Mouse (Mus musculus): ENCODE results near the gene Usp35.

Gene Usp35

DNA sequence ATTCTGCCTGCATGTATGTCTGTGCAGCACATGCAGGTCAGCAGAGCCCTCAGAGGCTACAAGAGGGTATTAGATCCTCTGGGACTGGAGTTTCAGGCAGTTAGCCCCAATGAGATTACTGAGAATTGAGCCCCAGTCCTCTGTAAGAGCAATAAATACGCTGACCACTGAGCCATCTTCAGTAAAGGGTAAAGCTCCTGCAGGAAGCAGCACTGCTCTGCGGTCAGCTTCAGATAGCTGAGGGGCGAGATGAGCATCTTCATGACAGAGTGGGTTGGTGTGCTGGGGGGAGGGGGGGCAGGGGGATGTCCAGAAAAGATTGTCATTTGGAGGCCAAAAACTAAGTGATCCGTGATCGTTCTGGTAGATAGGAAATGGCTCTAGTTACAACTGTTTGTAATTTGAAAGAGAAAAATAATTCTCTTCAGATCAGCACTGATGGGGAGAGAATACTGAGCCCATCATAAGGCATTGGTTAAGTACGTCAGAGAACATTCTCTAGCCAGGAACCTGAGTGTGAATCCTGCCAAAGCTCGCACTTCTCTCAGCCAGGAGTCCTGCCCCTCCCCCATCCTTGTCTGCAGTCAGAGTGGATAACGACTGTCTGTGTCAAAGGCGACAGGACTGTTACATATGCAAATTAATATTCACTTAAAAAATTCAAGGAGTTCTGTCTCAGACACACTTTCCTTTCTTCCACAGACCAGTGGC, 14.4 kb upstream of the Usp35 start:
- DNase-seq: no peak

GRCm38 (mm10) chr7:97345229-97345871, 13.5 kb upstream of the Usp35 start:
- DNase-seq: no peak

DNA sequence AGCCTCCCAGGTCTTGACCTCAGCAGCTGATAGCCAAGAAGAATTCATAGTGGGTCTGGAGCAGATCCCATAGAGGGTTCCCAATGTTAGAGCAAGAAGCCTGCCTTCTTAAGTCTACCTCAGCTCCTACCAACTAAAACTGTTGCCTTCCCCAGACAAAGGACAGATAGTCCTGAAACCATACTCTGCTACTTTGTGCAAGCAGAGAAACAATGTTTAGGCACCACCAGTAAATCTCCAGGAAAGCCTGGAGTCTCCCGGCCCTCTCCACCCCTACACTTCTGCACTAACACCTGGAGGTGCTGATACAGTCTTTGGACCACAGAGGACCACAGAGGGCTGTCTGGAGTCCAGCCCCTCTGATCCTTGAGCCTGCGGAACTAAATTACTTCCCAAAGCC, 12.8 kb upstream of the Usp35 start:
- DNase-seq: no peak

DNA sequence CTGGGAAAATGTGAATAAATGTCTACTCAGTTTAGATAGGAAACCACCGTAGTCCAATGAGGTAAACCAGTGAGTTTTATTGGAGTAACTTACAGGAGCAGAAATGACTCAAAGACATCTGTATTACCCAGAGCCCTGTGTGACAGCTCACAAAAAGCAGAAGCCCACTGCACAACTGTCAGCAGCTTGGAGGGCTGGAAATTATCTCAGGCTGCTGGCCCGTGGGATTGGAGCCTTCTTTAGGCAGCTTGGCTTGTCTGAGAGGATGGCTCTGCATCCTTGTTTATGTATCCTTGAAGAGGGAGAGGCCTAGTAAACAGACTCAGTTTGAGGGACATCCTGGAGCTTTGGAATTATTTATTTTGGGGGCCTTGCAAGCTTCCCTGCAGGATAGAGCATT, 11.1 kb upstream of the Usp35 start:
- no peak for DNase-seq

GRCm38 (mm10) chr7:97340907-97341849, 9.4 kb upstream of the Usp35 start:
- DNase-seq: peak in 1 of 2 experiments; percentile 15

DNA sequence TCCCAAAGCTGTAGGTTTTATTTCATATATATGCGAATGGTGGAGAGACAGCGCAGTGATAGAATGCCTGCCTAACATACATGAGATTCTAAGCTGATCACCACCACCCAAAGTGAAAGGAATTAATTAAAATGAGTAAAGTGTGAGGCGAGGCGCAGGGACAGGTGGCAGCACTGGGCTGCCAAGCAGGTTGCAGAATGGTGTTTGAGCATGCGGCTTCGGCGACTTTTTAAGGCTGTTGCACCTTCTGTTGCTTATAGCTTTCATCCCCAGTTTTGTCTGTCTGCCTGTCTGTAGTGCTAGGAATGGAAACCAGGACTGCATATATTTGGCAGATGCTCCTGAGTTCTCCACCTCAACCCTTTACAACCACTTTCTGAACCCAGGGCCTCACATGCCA, 7.8 kb upstream of the Usp35 start:
- DNase-seq: no peak

- DNase-seq: no peak
Observed at GRCm38 (mm10) chr7:97338593-97338992, 6.8 kb upstream of the Usp35 start.

DNA sequence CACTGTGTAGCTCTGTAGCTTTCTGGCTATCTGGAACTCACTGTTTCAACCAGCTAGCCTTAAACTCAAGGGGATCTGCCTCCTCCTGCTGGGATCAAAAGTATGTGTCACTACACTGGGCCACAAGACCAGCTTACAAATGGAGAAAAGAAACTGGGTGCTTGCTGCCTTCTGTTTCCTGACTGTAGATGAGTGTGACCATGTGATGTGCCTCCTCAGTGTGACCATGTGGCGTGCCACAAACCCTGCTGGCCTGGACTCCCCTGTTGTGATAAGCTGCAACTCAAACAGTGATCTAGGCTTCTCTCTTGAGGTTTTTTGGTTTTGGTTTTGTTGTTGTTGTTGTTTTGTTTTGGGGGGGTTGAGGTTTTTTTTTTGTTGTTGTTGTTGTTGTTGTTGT, 4.9 kb upstream of the Usp35 start:
- DNase-seq: no peak

DNA sequence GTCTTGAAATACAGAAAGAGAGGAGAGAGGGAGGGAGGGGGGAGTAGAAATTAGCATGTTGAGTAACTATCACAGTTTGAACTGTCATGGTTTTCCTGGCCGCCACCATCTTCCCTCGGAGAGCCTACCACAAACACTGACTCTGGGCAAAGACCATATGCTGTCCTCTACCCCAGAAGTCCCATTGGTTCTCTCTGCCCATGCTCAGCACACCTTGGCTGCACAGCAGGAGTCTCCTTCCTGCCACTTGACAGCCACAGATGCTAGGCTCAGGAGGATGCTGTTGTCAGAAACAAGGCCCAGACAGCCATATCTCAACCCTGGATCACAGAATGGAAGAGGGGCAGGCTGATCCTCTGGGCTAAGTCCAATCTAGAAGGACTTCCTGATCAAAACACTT, 2.6 kb upstream of the Usp35 start:
- no peak for DNase-seq

DNA sequence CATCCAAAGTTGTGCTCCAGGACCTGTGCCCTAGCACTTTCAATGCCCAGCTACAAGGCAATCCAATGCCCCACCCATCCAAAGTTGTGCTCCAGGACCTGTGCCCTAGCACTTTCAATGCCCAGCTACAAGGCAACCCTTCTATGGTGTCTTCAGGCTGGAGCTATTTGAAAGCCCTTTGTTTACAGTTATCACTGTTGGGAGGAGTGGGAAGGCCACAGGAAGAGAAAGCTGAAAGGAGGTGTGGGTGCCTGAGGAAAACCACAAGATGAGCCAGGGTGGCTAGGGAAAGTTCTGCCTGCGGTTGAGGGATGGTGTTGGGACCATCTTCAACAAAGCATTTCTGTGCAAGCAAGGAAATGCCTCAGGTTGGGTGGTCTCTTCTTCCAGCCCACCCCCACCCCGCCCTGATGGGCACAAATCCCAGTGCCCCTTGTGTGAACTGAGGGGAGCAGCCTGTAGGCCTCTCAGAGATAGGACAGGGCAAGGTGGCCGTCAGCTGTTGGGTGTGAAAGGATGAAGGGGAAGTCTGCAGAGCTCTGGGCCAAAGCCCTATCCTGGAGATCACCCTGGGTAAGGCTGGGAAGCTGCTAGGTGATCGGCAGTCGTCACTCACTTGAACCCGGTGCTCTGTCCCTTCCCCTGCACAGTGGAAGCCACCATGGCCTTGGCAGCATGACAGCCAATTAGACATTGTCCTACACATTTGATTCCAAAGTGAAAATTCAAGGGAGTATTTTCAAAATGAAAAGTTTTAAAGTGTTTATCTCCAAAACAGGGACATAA, 1.5 kb upstream of the Usp35 start:
- DNase-seq: no peak

GRCm38 (mm10) chr7:97332667-97333041, 834 bp upstream of the Usp35 start:
- no peak for DNase-seq

DNA sequence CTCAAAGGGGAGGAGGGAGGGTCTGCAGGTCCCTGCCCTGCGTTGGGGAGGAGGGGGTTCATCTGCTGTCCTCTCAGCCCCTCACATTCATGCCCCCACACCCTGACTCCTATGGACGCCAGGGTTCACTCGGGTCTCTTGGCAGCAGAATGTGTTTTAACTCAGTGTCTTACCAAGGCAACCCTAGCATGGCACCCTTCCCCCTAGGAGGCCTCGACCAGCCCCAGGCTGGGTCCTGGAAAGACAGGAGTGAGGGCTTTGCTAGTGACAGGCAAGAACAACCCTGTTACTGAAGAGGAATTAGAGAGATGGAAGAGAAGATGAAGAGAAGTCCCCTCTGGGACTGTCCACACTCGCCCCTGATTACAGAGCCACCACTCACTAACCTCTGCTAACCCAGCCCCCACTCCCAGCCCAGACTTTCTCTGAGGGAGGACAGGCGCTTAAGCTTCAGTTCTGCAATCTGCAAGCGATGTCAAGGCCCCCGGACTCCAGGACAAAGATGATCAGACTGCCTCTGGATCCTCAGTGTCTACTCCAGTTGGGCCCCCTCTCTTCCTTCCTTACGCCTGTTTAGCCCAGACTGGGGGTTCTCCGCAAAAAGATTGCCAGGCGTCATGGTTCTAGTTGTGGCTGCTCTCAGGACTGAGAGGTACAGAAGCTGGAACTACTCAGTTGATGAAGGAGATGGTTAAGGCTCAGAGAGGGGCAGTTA, 732 bp downstream of the Usp35 start:
- no peak for DNase-seq

- DNase-seq: no peak
Observed at GRCm38 (mm10) chr7:97329676-97330075, 2.1 kb downstream of the Usp35 start.

- no peak for DNase-seq
Observed at GRCm38 (mm10) chr7:97328891-97329588, 2.8 kb downstream of the Usp35 start.

GRCm38 (mm10) chr7:97327376-97327775, 4.4 kb downstream of the Usp35 start:
- DNase-seq: no peak

DNA sequence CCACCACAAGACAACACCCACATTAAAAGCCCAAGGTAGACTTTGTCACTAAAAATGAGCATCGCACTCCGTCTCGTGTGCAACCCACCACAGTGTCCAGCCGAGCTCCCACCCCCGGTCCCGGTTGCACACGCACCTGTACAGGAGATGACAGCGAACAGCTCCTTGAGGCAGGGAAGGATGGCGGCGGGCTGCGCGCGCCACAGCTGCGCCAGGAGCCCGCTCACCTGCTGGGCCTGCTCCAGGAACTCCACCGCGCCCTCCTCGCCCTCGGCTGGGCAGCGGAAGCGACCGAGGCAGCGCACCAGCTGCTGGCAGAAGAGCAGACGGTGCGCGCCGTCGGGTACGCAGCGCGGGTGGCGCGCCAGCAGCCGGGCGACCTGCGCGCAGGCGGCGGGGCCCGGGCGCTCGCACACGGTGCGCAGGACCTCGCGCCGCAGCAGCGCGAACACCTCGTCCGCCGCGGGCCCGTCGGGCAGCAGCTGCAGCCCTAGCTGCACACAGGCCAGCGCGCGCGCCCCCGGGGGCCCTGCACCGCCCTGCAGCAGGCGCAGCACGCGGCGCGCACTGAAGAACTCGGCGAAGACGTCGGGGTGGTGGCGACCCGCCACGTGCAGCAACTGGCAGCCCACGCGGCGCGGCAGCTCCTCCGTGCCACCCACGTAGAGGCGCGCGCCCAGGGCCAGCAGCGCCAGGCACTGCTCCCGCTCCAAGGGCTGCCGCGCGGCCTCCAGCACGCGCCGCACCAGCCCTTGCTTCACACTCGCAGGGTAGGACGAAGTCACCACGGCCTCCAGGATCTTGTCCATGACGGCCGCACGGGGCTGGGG, 6.4 kb downstream of the Usp35 start:
- no peak for DNase-seq

GRCm38 (mm10) chr7:97324342-97324741, 7.5 kb downstream of the Usp35 start:
- no peak for DNase-seq

GRCm38 (mm10) chr7:97317706-97318105, 14.1 kb downstream of the Usp35 start:
- no peak for DNase-seq

DNA sequence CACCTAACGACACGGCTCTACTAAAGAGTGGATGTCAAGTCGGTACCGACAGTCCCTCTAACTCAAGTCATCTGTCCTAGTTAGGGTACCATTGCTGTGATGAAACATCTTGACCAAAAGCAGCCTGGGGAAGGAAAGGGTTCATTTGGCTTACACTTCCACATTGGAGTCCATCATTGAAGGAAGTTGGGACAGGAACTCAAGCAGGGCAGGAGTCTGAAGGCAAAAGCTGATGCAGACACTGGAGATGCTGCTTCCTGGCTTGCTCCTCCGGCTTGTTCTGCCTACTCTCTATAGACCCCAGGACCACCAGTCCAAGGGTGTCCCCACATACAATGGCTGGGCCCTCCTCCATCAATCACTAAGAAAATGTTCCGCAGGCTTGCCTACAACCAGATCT, 16.2 kb downstream of the Usp35 start:
- DNase-seq: no peak

GRCm38 (mm10) chr7:97314646-97315045, 17.2 kb downstream of the Usp35 start:
- no peak for DNase-seq

Data from kidney, adult 8-10 months (tissue).